Mouse (Mus musculus): ENCODE data around the gene Hdac5.

DNA sequence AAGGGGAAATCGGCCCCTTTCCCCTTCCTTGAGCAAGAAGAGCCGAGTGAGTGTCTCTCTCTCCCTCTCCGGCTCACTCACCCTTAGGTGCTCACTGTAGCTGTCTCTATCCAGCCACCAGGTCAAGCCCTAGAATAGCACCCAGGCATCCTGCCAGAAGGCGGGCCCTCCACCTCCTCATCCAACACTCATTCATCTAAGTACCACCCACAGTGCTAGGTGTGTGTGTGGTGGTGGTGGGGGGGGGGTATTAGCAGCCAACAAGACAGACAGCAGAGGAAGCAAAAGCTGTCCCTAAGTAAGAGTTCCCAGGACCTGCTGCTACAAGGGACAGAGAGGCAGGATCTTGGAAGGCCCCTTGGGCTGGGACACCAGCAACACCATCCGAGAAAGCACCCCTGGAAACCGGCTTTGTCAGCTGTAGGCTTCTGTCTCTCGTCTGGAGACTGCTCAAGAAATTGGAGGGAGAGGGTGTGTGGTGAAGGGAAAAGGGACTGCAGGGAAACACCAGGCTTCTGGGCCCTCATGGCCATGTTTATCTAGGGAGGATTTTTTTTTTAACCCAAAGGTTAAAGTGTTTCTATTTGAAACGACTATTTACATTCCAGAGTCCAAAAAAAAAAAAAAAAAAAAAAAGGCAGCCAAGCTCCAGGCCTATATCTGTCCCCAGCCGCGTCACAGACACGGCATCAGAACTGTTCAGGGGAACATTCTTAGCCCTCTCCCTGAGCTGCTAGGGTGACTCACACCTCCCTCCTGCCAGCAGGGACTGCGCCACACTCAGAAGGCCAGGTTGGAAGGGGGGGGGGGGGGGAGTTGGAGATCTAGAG lies 13.7 kb downstream of the Hdac5 start:
- TF ChIP-seq POLR2A (IDR thresholded peaks at IDR 0.05; ENCODE audit: extremely low read depth, insufficient read depth, low read length) (no peak), CTCF (IDR thresholded peaks at IDR 0.05; ENCODE audit: extremely low read depth, insufficient read depth, low read length) (no peak)
